Mouse (Mus musculus) MEL (cell line): ENCODE results near the gene Lifr. TPM values are rescaled to one million over a fixed set of nuclear protein-coding genes. Genes with fewer than 3 reads are reported as not detected.

Experiments
- DNase-seq: peaks from one replicate; pipeline ENCODE4 v3.0.0; 2011; ENCODE audit warnings: low read depth, low spot score
- H3K27ac ChIP-seq: 2 replicates; pipeline ENCODE4 v1.5.1; 2012; ENCODE audit warnings: low read depth, mild to moderate bottlenecking, control low read depth, low read length, moderate library complexity; ENCODE audit not compliant: control insufficient read depth
- H3K27me3 ChIP-seq, 2 experiments: fragments of 150-350 bp in 1 of 2; sonication (generic) in 1 of 2; 2 replicates each; pipeline ENCODE4 v1.6.1; 2012; ENCODE audit warnings: low read length in 2 of 2, mild to moderate bottlenecking in 2 of 2, improper control_type of control experiment in 1 of 2, moderate library complexity in 1 of 2; ENCODE audit not compliant: insufficient read depth in 2 of 2, control insufficient read depth in 1 of 2
- H3K36me3 ChIP-seq, 2 experiments: 2 replicates each; pipeline ENCODE4 v1.6.1; 2012 to 2014; ENCODE audit warnings: low read length in 2 of 2, improper control_type of control experiment in 1 of 2, inconsistent platforms in 1 of 2, mild to moderate bottlenecking in 1 of 2; ENCODE audit not compliant: insufficient read depth in 2 of 2, control insufficient read depth in 1 of 2
- H3K4me1 ChIP-seq, 2 experiments: fragments of 150-350 bp in 1 of 2; sonication (generic) in 1 of 2; 2 replicates each; pipeline ENCODE4 v1.6.1; 2012; ENCODE audit warnings: low read length in 2 of 2, improper control_type of control experiment in 1 of 2, mild to moderate bottlenecking in 1 of 2; ENCODE audit not compliant: insufficient read depth in 2 of 2, control insufficient read depth in 1 of 2
- H3K4me3 ChIP-seq, 2 experiments: fragments of 150-350 bp in 1 of 2; sonication (generic) in 1 of 2; 2 replicates each; pipeline ENCODE4 v1.5.1; 2012; ENCODE audit warnings: low read depth in 2 of 2, low read length in 2 of 2, mild to moderate bottlenecking in 2 of 2, moderate library complexity in 2 of 2, control low read depth in 1 of 2, improper control_type of control experiment in 1 of 2; ENCODE audit not compliant: control insufficient read depth in 1 of 2, insufficient read depth in 1 of 2
- H3K79me2 ChIP-seq: 2 replicates; pipeline ENCODE4 v1.6.1; 2012; ENCODE audit warnings: mild to moderate bottlenecking, low read length, moderate library complexity; ENCODE audit not compliant: control insufficient read depth, poor library complexity, insufficient read depth
- H3K9ac ChIP-seq: 2 replicates; pipeline ENCODE4 v1.6.1; 2012; ENCODE audit warnings: low read depth, mild to moderate bottlenecking, control low read depth, low read length, moderate library complexity; ENCODE audit not compliant: control insufficient read depth, poor library complexity, severe bottlenecking
- H3K9me3 ChIP-seq: fragments of 150-350 bp; sonication (generic); replicated peaks from 2 replicates; pipeline ENCODE4 v1.6.1; 2012; ENCODE audit warnings: mild to moderate bottlenecking, low read length, improper control_type of control experiment, moderate library complexity; ENCODE audit not compliant: insufficient read depth
- CHD2 ChIP-seq: IDR thresholded peaks from 2 replicates; pipeline ENCODE4 v1.6.1; 2011; ENCODE audit warnings: low read length, improper control_type of control experiment
- CTCF ChIP-seq, 3 experiments: IDR thresholded peaks in 2 of 3; conservative IDR thresholded peaks in 1 of 3; 2 replicates each; pipeline ENCODE4 v1.5.1; 2011 to 2012; ENCODE audit warnings: low read length in 3 of 3, low read depth in 2 of 3, mild to moderate bottlenecking in 2 of 3, improper control_type of control experiment in 1 of 3, inconsistent platforms in 1 of 3, mixed read lengths in 1 of 3, moderate library complexity in 1 of 3; ENCODE audit not compliant: control insufficient read depth in 1 of 3, insufficient read depth in 1 of 3, poor library complexity in 1 of 3, severe bottlenecking in 1 of 3
- E2F4 ChIP-seq: IDR thresholded peaks from 2 replicates; pipeline ENCODE4 v1.6.1; 2011; ENCODE audit warnings: low read depth, low read length, improper control_type of control experiment, borderline replicate concordance
- EP300 ChIP-seq, 2 experiments: IDR thresholded peaks; 2 replicates each; pipeline ENCODE4 v1.6.1; 2011; ENCODE audit warnings: improper control_type of control experiment in 2 of 2, low read length in 2 of 2, low read depth in 1 of 2, mild to moderate bottlenecking in 1 of 2
- ETS1 ChIP-seq: IDR thresholded peaks from 2 replicates; pipeline ENCODE4 v1.6.1; 2012; ENCODE audit warnings: low read depth, mild to moderate bottlenecking, inconsistent platforms, low read length, improper control_type of control experiment, moderate library complexity
- GABPA ChIP-seq: IDR thresholded peaks from 2 replicates; pipeline ENCODE4 v1.6.1; 2012; ENCODE audit warnings: low read depth, mild to moderate bottlenecking, inconsistent platforms, low read length, improper control_type of control experiment, moderate library complexity
- JUND ChIP-seq: IDR thresholded peaks from 2 replicates; pipeline ENCODE4 v1.6.1; 2011; ENCODE audit warnings: low read depth, mild to moderate bottlenecking, improper control_type of control experiment, low read length
- MAFK ChIP-seq: IDR thresholded peaks from 2 replicates; pipeline ENCODE4 v1.6.1; 2011; ENCODE audit warnings: low read depth, mild to moderate bottlenecking, low read length, improper control_type of control experiment, borderline replicate concordance
- MAZ ChIP-seq: IDR thresholded peaks from 2 replicates; pipeline ENCODE4 v1.6.1; 2012; ENCODE audit warnings: low read depth, mild to moderate bottlenecking, inconsistent platforms, low read length, improper control_type of control experiment
- MEF2A ChIP-seq: IDR thresholded peaks from 2 replicates; pipeline ENCODE4 v1.6.1; 2014; ENCODE audit warnings: low read depth, mild to moderate bottlenecking, inconsistent platforms, low read length, improper control_type of control experiment; ENCODE audit not compliant: poor library complexity, insufficient replicate concordance, severe bottlenecking; ENCODE audit errors: extremely low read depth
- MYC ChIP-seq: IDR thresholded peaks from 2 replicates; pipeline ENCODE4 v1.6.1; 2011; ENCODE audit warnings: low read depth, mild to moderate bottlenecking, low read length, improper control_type of control experiment, moderate library complexity
- NELFE ChIP-seq: IDR thresholded peaks from 2 replicates; pipeline ENCODE4 v1.6.1; 2011; ENCODE audit warnings: low read depth, low read length, improper control_type of control experiment
- POLR2AphosphoS2 ChIP-seq: IDR thresholded peaks from 2 replicates; pipeline ENCODE4 v1.6.1; 2011; ENCODE audit warnings: low read length, improper control_type of control experiment
- RAD21 ChIP-seq: IDR thresholded peaks from 2 replicates; pipeline ENCODE4 v1.6.1; 2011; ENCODE audit warnings: mild to moderate bottlenecking, low read depth, low read length, improper control_type of control experiment
- RCOR1 ChIP-seq: IDR thresholded peaks from 2 replicates; pipeline ENCODE4 v1.6.1; 2012; ENCODE audit warnings: low read depth, mild to moderate bottlenecking, inconsistent platforms, low read length, improper control_type of control experiment
- SMC3 ChIP-seq: IDR thresholded peaks from 2 replicates; pipeline ENCODE4 v1.6.1; 2011; ENCODE audit warnings: low read depth, low read length, improper control_type of control experiment
- TCF12 ChIP-seq: IDR thresholded peaks from 2 replicates; pipeline ENCODE4 v1.6.1; 2014; ENCODE audit warnings: low read depth, mild to moderate bottlenecking, inconsistent platforms, low read length, improper control_type of control experiment, moderate library complexity
- UBTF ChIP-seq: IDR thresholded peaks from 2 replicates; pipeline ENCODE4 v1.6.1; 2012; ENCODE audit warnings: low read depth, mild to moderate bottlenecking, inconsistent platforms, low read length, improper control_type of control experiment, moderate library complexity, borderline replicate concordance; ENCODE audit not compliant: insufficient read depth
- ZC3H11A ChIP-seq: IDR thresholded peaks from 2 replicates; pipeline ENCODE4 v1.6.1; 2012; ENCODE audit warnings: low read depth, mild to moderate bottlenecking, inconsistent platforms, low read length, improper control_type of control experiment
- ZNF384 ChIP-seq: IDR thresholded peaks from 2 replicates; pipeline ENCODE4 v1.6.1; 2012; ENCODE audit warnings: low read depth, mild to moderate bottlenecking, inconsistent platforms, low read length, improper control_type of control experiment
- polyA plus RNA-seq, 2 experiments: library from polyadenylated mRNA; stranded (reverse) in 1 of 2; unstranded in 1 of 2; fragments of >175 nt in 1 of 2; fragments of >200 nt in 1 of 2; gene quantifications; 2 replicates each; pipeline versions ENCODE4 v1.2.1 to v1.2.4; 2012; ENCODE audit warnings: low replicate concordance in 2 of 2, low read depth in 1 of 2; ENCODE audit not compliant: insufficient read length in 2 of 2, insufficient read depth in 1 of 2, missing spikeins in 1 of 2
- total RNA-seq: library from RNA; depleted of rRNA; stranded (reverse); fragments of 300-350 nt; gene quantifications from 2 replicates; pipeline ENCODE4 v1.2.3, GENCODE M21; 2012

Lifr gene
- total and polyA plus RNA-seq, 3 experiments = not detected

DNA sequence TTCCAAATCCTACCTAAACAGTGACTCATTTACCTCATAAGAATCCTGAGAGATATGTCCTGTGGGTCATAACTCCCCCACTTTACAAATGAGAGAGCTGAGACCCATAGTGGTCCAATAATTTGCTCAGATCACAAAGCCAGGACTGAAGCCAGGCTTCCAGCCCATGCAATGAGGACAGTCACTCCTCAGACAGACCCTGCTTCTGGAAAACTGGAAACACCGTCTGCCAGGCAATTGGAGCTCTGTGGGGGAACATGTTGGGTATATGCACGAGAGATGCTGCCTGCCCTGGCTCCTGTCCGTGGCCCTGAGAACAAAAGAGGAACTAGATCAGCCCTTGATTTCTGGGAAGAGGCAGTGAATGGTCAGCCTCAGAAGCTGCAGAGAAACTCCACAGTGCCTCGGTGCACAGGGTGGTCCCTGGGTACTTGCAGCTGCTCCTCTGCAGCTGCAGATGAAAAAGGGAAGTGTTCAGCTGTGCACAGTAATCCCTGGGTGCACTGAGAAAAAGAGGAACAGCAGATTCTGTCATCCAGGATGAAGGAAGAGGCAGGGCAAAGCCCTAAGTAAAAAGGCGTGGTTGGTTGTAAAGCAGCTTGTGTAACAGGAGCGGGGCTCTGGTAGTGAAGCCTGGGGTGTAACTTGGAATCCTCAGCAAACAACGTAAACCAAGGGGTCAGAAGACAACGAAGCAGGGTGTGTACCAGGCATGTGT lies 5.5 kb upstream of the Lifr start:
- DNase-seq = peak; percentile 72
- no peak overlapping the region for H3K27ac ChIP-seq
- no peaks in the 10 kb centered on the region for H3K36me3 ChIP-seq
- H3K4me1 ChIP-seq = peaks cover 0 to 3% of the 10 kb centered on the region in 2 experiments; a peak in 1 of 4 replicates
- no peak overlapping the region for H3K4me3 ChIP-seq
- no peaks in the 10 kb centered on the region for H3K9me3 ChIP-seq
- TF ChIP-seq SMC3 = no peak
- TF ChIP-seq NELFE = no peak
- no peak for TF ChIP-seq ZNF384
- no peak for TF ChIP-seq E2F4
- peak; percentile 44; the same call in 1 of the 2 replicates for TF ChIP-seq RCOR1
- no peak for TF ChIP-seq CHD2
- peak in 1 of 2 experiments; percentile 65; a peak in 2 of 4 replicates for TF ChIP-seq EP300 (IDR thresholded peaks at IDR 0.05; ENCODE audit: low read depth in 1 of 2, low read length in 2 of 2)
- TF ChIP-seq TCF12 = peak; percentile 42; the same call in 1 of the 2 replicates
- TF ChIP-seq ETS1 = peak; percentile 55; the same call in 1 of the 2 replicates
- no peaks in the 10 kb centered on the region for H3K79me2 ChIP-seq
- H3K9ac ChIP-seq = no peak overlapping the region
- H3K27me3 ChIP-seq = no peaks in the 10 kb centered on the region

DNA sequence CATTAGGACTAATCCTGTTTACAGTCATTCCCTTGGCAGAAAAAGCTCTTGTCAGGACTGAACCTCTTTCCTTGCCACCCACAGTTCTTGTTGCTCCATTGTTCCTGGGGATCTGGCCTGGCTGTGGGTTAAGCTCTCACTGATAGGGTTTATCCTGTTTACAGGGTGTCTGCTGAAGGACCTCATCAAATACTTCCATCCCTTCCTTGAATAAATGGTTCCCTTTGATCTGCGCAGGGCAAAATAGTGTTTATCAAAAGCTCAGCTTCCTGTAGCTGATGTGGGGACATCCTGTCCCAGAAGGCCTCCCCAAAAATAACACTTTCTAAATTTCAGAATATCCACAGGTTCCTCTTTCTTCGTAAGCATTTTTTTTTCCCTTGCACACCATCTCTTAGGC lies 1.7 kb upstream of the Lifr start:
- TF ChIP-seq MAFK (no peak), MYC (no peak), RAD21 (no peak), ZC3H11A (no peak), JUND (no peak), CHD2 (no peak), MEF2A (no peak), POLR2AphosphoS2 (no peak), GABPA (no peak), ZNF384 (no peak), CTCF (IDR thresholded peaks at IDR 0.05 in 2 of 3, conservative IDR thresholded peaks at IDR 0.05 in 1 of 3; ENCODE audit: control insufficient read depth in 1 of 3, insufficient read depth in 1 of 3, low read depth in 2 of 3, low read length in 3 of 3, poor library complexity in 1 of 3, severe bottlenecking in 1 of 3) (no peak), MAZ (no peak), ETS1 (no peak), UBTF (no peak), EP300 (IDR thresholded peaks at IDR 0.05; ENCODE audit: low read depth in 1 of 2, low read length in 2 of 2) (no peak)
- H3K9ac ChIP-seq = no peak overlapping the region
- H3K27ac ChIP-seq = no peak overlapping the region
- H3K27me3 ChIP-seq = no peaks in the 10 kb centered on the region
- no peak for DNase-seq
- H3K9me3 ChIP-seq = no peaks in the 10 kb centered on the region
- no peaks in the 10 kb centered on the region for H3K36me3 ChIP-seq
- peaks cover 0 to 3% of the 10 kb centered on the region in 2 experiments; a peak in 1 of 4 replicates for H3K4me1 ChIP-seq
- no peaks in the 10 kb centered on the region for H3K79me2 ChIP-seq
- no peak overlapping the region for H3K4me3 ChIP-seq
